Mouse (Mus musculus) liver, postnatal 0 days (tissue): ENCODE data around the gene Ccni.

Experiments used
- CTCF ChIP-seq: sonication (generic); IDR thresholded peaks from 2 replicates; pipeline ENCODE4 v1.5.1; 2016; ENCODE audit warnings: antibody characterized with exemption, low read depth
- EP300 ChIP-seq: IDR thresholded peaks from 2 replicates; pipeline ENCODE4 v1.6.1; 2016; ENCODE audit warnings: antibody characterized with exemption, low read depth, mild to moderate bottlenecking

DNA sequence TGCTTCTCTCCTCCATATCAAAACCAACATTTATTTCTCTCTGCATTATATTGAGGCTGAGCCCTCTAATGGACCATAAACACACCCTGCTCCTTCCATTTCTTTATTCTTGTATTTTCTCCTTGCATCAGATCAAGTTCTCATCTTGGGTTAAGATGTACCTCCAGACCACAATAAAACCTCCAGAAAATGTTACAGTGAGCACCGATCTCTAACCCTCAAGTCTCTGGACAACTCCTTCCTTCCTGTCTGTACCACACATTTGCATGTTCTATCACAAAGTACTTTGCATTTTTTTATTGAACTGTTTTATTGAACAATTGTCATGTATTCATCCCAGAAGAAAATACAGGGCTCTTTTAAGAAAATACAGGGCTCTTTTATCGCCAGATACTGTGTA, 23.2 kb upstream of the Ccni start:
- no peak for TF ChIP-seq CTCF
- TF ChIP-seq EP300, result no peak
